Mouse (Mus musculus) forebrain, embryonic 13.5 days (tissue): ENCODE measurements around the gene Rnf43. TPM values are rescaled to one million over a fixed set of nuclear protein-coding genes. Genes with fewer than 3 reads are reported as not detected.
A peak's percentile ranks its signal among the peaks of the same experiment; 100 is the strongest.

Experiments used
- ATAC-seq: fragments of 200-750 bp; cut with Nextera tagmentation; 2 replicates; pipeline ENCODE4 v1.8.0; 2017
- H3K27ac ChIP-seq: fragments of 300-500 bp; sonication (generic); 2 replicates; pipeline ENCODE4 v1.5.1; 2015; ENCODE audit warnings: inconsistent platforms, mild to moderate bottlenecking, moderate library complexity
- H3K27me3 ChIP-seq: fragments of 300-500 bp; sonication (generic); 2 replicates; pipeline ENCODE4 v1.6.1; 2015; ENCODE audit warnings: mild to moderate bottlenecking, inconsistent platforms
- H3K36me3 ChIP-seq: fragments of 300-500 bp; sonication (generic); 2 replicates; pipeline ENCODE4 v1.6.1; 2015; ENCODE audit warnings: mild to moderate bottlenecking, inconsistent platforms; ENCODE audit not compliant: poor library complexity, severe bottlenecking
- H3K4me1 ChIP-seq: fragments of 300-500 bp; sonication (generic); 2 replicates; pipeline ENCODE4 v1.6.1; 2015; ENCODE audit warnings: inconsistent platforms
- H3K4me2 ChIP-seq: fragments of 300-500 bp; sonication (generic); 2 replicates; pipeline ENCODE4 v1.6.1; 2015; ENCODE audit warnings: inconsistent platforms, mild to moderate bottlenecking, moderate library complexity
- H3K4me3 ChIP-seq: fragments of 300-500 bp; sonication (generic); 2 replicates; pipeline ENCODE4 v1.5.1; 2015; ENCODE audit warnings: mild to moderate bottlenecking, inconsistent platforms
- H3K9ac ChIP-seq: fragments of 300-500 bp; sonication (generic); 2 replicates; pipeline ENCODE4 v1.6.1; 2015; ENCODE audit warnings: mild to moderate bottlenecking, inconsistent platforms
- H3K9me3 ChIP-seq: fragments of 300-500 bp; sonication (generic); replicated peaks from 2 replicates; pipeline ENCODE4 v1.6.1; 2016; ENCODE audit warnings: inconsistent platforms
- WGBS: fragments of 180-500 bp; shearing (Covaris S2); methylation state at CpG from one replicate; pipeline ENCODE4 v1.1.7; 2015; 5-methylcytosine and 5-hydroxymethylcytosine counted together
- polyA plus RNA-seq: library from polyadenylated mRNA; unstranded; fragments of >200 nt; fragmentation: Nextera tagmentation; extraction: Ambion mirVana; gene quantifications from 2 replicates; pipeline ENCODE4 v1.2.1, GENCODE M21; 2015

Rnf43 gene
- polyA plus RNA-seq, 1 experiment from 2014 or later, result 0.70 TPM

DNA sequence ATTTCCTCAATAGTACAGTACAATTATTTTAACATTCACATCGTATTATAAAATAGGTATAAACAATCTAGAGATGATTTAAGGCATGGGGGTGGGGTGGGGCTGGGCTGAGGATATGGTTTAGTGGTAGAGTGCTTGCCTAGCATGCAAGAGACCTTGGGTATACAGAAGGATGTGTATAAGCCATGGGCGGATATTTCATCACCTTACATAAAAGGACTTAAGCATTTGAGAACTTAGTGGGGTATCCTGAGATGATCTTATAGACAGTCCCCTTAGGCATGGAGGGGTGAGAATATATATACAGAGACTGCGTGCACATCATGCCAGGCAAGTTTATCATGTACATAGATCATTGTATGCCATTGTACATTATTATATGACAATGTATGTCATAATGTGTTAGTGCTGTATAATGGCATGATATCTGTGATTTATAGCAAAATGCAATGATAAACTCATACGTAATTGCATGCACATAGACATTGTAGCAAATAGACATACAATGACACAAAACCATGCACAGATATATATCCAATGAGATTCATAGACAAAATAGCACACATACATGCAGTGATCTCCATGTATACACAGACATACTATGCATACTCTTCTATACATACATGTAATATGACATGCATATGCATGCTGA, 96.6 kb downstream of the Rnf43 start:
- ATAC-seq, result no peak
- 77% methylated on average over 4 of the region's 4 CpGs for WGBS
- H3K27me3 ChIP-seq, result peaks cover 24% of the 10 kb centered on the region

DNA sequence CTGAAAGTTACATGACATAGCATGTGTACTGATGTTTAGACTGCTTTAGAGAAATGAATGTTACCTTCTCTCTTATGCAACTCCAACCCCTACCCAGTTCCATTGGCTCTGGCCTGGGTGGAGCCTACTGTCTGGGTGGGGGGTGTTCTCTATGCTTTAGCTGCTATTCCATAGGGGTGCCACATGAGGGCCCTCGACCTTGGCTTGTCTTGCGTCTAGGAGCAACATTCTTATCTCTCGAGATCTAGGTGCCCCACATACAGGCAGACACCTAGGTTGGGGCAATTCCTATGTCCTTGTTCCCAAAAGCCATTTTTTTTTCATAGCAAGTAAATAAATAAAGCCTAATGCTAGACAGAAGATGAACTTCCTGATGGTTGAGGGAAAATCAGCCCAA, 97.1 kb downstream of the Rnf43 start:
- Histone ChIP-seq H3K4me1 (peaks cover 44% of the 10 kb centered on the region), H3K36me3 (no peaks in the 10 kb centered on the region), H3K9ac (peak overlapping the region; percentile 79; the same call in 1 of the 2 replicates), H3K27ac (peak overlapping the region; percentile 54), H3K27me3 (peaks cover 24% of the 10 kb centered on the region), H3K4me2 (peak overlapping the region; percentile 95), H3K4me3 (no peak overlapping the region), H3K9me3 (no peaks in the 10 kb centered on the region)
- no peak for ATAC-seq
- 5% methylated on average over 3 of the region's 3 CpGs for WGBS

More for the DNA sequence above, 96.6 kb downstream of the Rnf43 start:
- Histone ChIP-seq H3K4me3 (no peak overlapping the region), H3K9ac (no peak overlapping the region), H3K36me3 (no peaks in the 10 kb centered on the region), H3K4me1 (peaks cover 42% of the 10 kb centered on the region), H3K27ac (no peak overlapping the region), H3K4me2 (no peak overlapping the region), H3K9me3 (no peaks in the 10 kb centered on the region)

DNA sequence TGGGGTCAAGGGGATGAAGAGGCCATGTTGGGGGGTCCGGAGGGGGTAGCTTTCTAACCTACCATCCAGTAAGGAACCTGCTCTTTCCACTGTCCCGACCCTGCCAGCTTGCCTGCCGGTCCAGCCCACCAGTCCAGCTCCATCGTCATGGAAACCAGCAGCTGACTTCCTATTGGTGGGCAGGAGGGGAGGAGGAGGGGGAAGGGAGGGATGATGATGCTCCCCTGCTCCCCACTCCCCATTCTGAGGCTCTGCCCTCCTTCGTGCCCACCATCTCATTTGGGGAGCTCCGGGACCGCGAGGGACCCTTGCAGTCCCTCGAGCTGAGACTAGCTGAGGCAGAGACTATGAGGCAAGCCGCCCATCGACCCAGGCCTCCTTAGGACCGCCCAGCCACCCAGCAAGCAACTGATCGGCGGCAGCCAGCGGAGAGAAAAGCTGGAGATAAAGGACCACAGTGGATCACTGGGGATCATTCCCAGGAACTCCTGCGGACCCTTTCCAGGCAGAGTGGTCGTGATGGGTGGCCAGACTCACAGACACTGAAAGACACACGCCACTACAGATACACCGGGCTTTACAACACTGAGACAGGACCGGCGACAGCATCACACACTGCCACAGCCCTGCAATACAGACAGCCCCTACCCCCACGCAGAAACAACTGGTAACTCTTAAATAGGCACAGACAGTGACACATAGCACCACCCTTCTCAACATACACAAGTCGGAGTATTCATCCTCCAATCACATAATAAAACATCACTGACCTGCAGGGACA, 98.0 kb downstream of the Rnf43 start, which contains the start of gene Tspoap1:
Gene Tspoap1, plus strand, starts transcription at position 241 of the 781 bp plus-strand sequence.
- peaks cover 53% of the 10 kb centered on the region for H3K4me1 ChIP-seq
- 5% methylated on average over 23 of the region's 23 CpGs for WGBS

DNA sequence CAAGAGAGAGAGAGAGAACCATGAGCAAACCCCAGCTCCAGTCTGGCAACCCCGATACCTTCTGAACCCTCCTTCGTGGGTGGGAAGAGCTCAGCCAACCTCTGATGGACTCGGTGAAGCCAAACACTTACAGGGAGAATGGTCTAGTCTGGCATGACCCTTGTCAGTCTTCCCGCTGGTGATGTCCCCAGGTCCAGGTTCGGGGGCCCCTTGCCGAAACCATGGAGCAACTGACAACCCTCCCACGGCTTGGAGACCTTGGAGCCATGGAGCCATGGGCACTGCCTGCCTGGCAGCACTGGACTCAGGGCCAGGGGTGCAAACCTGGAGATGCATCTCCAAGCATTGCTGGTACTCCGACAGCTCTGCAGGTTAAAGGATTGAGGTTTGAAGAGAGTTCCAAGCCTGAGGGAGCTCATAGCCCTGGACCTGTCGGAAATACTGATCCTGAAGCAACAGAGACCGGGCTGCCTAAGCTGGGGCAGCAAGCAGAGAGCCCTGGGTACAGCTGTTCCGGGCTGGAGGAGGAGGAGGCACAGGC, 98.7 kb downstream of the Rnf43 start:
- H3K4me1 ChIP-seq, result peaks cover 54% of the 10 kb centered on the region
- H3K9me3 ChIP-seq, result no peaks in the 10 kb centered on the region
- peaks cover 27% of the 10 kb centered on the region for H3K27me3 ChIP-seq
- H3K27ac ChIP-seq, result no peak overlapping the region
- 63% methylated on average over 11 of the region's 11 CpGs for WGBS
- H3K4me2 ChIP-seq, result peak overlapping the region; percentile 95
- no peak for ATAC-seq
- H3K4me3 ChIP-seq, result peak overlapping the region; percentile 62
- peak overlapping the region; percentile 79 for H3K9ac ChIP-seq
- no peaks in the 10 kb centered on the region for H3K36me3 ChIP-seq

More for the DNA sequence above, 98.0 kb downstream of the Rnf43 start, which contains the start of gene Tspoap1:
- peak; percentile 84 for ATAC-seq
- Histone ChIP-seq H3K27ac (peak within 1 kb of the TSS; percentile 83), H3K9ac (peak within 1 kb of the TSS; percentile 79), H3K4me2 (peak within 1 kb of the TSS; percentile 95), H3K27me3 (peaks cover 24% of the 10 kb centered on the region), H3K9me3 (no peaks in the 10 kb centered on the region), H3K36me3 (no peaks in the 10 kb centered on the region), H3K4me3 (peak within 1 kb of the TSS; percentile 62)

DNA sequence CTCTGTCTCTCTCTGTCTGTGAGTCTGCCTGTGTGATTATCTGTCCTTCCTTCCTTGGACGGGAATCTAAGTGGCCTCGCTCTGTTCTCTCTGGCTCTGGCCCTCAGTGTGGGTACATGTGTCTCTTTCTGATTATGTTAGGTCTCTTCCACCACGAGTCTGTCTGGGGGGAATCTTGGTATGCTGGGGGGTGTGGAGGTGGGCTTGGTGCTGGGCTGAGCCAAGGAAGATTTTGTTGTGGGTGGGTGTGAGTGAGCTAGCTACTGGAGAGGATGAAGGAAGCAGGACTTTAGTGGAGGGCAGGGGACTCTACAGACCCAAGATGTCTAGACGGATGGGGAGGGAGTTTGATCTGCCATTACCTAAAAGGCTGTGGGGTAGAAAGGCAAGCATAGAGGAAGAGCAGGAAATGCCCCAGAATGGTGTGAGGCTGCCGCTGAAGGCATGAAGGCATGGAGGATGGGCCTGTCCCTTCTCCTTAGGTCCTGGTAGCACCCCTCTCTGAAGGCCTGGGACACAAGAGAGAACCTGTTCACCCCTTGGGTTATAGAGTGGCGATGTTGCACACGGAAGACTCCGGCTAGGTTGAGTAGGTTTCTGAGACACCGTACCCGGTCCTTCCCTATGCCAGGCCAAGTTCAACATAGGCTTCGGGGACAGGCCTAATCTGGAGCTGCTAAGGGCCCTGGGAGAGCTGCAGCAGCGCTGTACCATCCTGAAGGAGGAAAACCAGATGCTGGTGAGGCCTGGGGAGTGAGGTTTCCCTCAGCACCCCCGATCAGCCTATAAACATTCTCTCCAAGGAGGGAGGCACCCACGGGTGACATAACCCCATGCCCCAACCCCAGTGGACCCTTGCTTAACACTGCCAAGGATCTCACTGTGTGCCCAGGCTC, 99.5 kb downstream of the Rnf43 start:
- H3K27ac ChIP-seq, result no peak overlapping the region
- no peak for ATAC-seq
- peak overlapping the region; percentile 79 for H3K9ac ChIP-seq
- H3K36me3 ChIP-seq, result 0 out of 2 replicates have a peak, but pooled peaks cover 6% of the 10 kb centered on the region
- WGBS, result 74% methylated on average over 14 of the region's 14 CpGs
- no peaks in the 10 kb centered on the region for H3K9me3 ChIP-seq
- peaks cover 31% of the 10 kb centered on the region for H3K27me3 ChIP-seq
- H3K4me1 ChIP-seq, result peaks cover 54% of the 10 kb centered on the region
- peak overlapping the region; percentile 95 for H3K4me2 ChIP-seq
- H3K4me3 ChIP-seq, result peak overlapping the region; percentile 62

DNA sequence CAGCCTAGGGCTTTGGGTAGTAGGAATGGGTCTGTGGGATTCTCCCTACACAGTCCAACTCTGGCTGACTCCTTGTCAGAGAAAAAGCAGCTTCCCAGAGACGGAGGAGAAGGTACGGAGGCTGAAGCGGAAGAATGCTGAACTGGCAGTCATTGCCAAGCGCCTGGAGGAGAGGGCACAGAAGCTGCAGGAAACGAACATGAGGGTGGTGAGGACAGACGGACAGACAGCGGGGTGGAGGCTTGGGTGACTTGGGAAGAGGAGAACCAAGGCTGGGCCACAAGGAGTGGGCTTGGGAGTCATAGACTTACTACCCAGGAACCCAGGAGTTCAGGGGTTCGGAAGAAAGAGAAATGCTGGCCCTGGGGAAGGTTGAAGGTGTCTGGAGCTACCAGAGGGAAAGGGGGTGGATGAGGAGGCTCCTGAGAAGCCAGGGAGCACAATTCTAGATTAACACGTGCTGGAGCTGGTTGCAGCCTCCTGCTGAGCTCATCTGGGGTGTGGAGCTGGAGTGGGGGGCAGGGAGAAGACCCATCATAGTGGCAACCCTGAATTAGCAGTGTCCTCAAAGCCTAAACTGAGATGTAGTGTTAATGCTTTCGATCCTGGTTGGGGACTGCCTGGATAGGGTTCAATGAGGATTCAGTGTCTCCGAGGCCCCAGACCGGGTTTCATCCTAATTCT, 100.3 kb downstream of the Rnf43 start:
- no peaks in the 10 kb centered on the region for H3K9me3 ChIP-seq
- peaks cover 54% of the 10 kb centered on the region for H3K4me1 ChIP-seq
- no peak for ATAC-seq
- H3K4me2 ChIP-seq, result peak overlapping the region; percentile 95
- H3K27me3 ChIP-seq, result peaks cover 31% of the 10 kb centered on the region
- peak overlapping the region; percentile 62 for H3K4me3 ChIP-seq
- H3K36me3 ChIP-seq, result peaks cover 13% of the 10 kb centered on the region; the same call in 1 of the 2 replicates
- peak overlapping the region; percentile 51; the same call in 1 of the 2 replicates for H3K27ac ChIP-seq
- WGBS, result 44% methylated on average over 12 of the region's 12 CpGs
- peak overlapping the region; percentile 79 for H3K9ac ChIP-seq

DNA sequence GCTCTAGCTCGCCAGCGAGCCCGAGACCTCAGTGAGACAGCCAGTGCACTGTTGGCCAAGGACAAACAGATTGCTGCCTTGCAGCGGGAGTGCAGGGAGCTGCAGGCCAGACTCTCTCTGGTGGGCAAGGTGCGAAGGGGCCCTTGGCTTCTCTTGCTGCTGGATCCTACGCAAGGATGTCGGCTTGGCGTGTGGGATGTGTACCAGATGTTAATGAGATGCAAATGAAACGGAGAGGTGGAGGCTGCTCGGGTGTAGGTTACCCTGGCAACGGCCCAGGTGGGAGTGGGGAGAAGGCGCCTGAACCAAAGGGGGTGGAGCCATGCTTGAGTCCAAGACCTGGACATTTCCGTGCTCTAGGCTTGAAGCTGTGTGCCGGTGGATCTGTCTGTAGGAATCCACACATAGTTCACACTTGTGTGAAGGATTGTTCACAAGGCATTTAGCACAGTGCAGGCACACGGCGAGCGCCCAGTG, 101.0 kb downstream of the Rnf43 start:
- under 1% methylated on average over 17 of the region's 17 CpGs for WGBS
- peaks cover 20% of the 10 kb centered on the region for H3K36me3 ChIP-seq
- no peaks in the 10 kb centered on the region for H3K9me3 ChIP-seq
- H3K27me3 ChIP-seq, result peaks cover 31% of the 10 kb centered on the region
- H3K4me3 ChIP-seq, result peak overlapping the region; percentile 62
- H3K27ac ChIP-seq, result peak overlapping the region; percentile 51
- peak; percentile 41 for ATAC-seq
- H3K4me2 ChIP-seq, result peak overlapping the region; percentile 95
- peak overlapping the region; percentile 79 for H3K9ac ChIP-seq
- H3K4me1 ChIP-seq, result peaks cover 54% of the 10 kb centered on the region

DNA sequence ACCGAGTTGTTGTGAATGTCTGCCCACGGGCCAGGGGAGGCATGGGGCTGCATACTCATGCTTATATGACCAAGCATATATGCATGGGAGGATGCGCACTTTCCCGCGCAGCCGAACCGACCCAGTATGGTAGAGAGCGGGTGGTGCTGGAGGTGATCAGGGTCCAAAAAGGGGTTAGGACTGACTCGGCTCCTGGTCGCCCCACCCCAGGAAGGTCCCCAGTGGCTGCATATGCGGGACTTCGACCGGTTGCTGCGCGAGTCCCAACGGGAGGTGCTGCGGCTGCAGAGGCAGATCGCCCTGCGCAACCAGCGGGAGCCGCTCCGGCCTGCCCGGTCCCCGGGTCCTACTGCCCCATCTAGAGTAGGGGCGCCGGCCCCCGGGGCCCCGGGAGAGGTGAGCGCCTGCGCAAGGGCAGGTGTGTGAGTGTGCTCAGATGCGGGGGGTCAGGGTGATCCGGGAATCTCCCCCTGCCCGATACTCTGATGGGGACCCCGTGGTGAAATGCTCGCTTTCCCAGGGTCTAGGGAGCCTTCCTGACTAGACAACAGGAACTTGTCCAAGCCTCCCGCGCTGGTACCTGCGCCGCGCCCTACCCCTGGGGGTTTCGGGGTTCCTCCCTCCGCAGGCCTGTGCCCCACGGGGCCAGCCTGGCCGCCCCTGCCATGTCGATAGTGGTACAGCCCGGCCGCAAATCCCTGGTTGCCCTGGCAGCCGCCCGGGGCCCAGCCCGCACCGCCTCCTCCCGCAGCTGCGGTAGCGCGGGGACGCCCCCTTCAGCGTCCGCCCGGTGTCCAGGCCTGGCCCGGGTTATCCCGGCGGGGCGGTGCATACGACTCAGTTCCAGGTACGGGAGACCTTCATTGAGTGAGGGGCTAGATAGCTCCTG, 101.7 kb downstream of the Rnf43 start:
- Histone ChIP-seq H3K4me2 (peak overlapping the region; percentile 95), H3K4me3 (peak overlapping the region; percentile 62), H3K36me3 (peaks cover 22% of the 10 kb centered on the region), H3K27ac (peak overlapping the region; percentile 51), H3K9ac (peak overlapping the region; percentile 79), H3K4me1 (peaks cover 54% of the 10 kb centered on the region), H3K27me3 (peaks cover 31% of the 10 kb centered on the region), H3K9me3 (no peaks in the 10 kb centered on the region)
- under 1% methylated on average over 64 of the region's 65 CpGs for WGBS
- ATAC-seq, result peak; percentile 41

DNA sequence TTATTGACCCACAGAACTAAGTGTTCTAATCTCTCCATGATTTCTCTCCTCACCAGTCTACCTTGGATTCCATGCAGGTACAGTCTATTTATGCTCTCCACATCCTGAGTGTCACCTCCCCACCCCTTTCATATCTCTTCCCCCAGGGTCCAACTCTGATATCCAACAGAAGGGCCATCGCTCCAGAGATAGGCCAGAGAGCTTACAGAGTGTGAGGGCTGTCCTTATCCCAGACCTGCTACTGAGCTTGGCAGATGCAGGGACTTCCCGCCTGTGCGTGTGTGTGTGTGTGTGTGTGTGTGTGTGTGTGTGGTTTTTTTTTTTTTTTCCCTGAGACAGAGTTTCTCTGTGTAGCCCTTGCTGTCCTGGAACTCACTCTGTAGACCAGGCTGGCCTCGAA, 106.2 kb downstream of the Rnf43 start:
- no peaks in the 10 kb centered on the region for H3K9me3 ChIP-seq
- H3K36me3 ChIP-seq, result peaks cover 52% of the 10 kb centered on the region
- H3K4me3 ChIP-seq, result no peak overlapping the region
- H3K9ac ChIP-seq, result no peak overlapping the region
- peaks cover 15% of the 10 kb centered on the region for H3K4me1 ChIP-seq
- H3K27me3 ChIP-seq, result peaks cover 7% of the 10 kb centered on the region; the same call in 1 of the 2 replicates
- WGBS, result 100% methylated on average over 4 of the region's 4 CpGs
- ATAC-seq, result no peak
- no peak overlapping the region for H3K27ac ChIP-seq
- no peak overlapping the region for H3K4me2 ChIP-seq

DNA sequence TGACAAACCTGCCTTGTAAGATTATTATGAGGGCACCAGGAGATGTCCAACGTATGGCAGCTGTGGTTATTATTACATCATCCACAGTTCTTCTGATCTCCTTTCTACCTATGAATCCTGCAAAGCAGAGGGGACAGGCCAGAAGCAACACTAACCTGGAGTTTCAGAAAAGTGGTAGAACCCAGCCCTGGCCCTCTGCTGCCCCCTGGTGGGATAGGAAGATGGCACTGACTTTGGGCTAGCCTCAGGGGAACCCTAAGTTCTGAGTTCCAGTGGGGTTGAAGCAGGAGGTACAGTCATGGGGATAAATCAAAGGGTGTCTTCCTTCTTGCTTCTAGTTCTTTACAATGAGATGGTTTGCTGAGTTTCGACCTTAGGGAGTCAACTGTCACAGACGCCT, 108.5 kb downstream of the Rnf43 start:
- no peaks in the 10 kb centered on the region for H3K9me3 ChIP-seq
- peaks cover 70% of the 10 kb centered on the region for H3K36me3 ChIP-seq
- no peak overlapping the region for H3K9ac ChIP-seq

More for the DNA sequence above, 108.5 kb downstream of the Rnf43 start:
- Histone ChIP-seq H3K4me1 (no peaks in the 10 kb centered on the region), H3K4me3 (no peak overlapping the region), H3K27ac (no peak overlapping the region), H3K4me2 (no peak overlapping the region), H3K27me3 (peaks cover 7% of the 10 kb centered on the region; the same call in 1 of the 2 replicates)
- WGBS, result 63% methylated on average over 3 of the region's 3 CpGs
- ATAC-seq, result no peak
